Mouse (Mus musculus): ENCODE data around the gene Cct3. TPM values are rescaled to one million over a fixed set of nuclear protein-coding genes. Genes with fewer than 3 reads are reported as not detected.

The Cct3 gene
- polyA plus RNA-seq, 1 experiment from 2014 or later, result 495 TPM

Other genes starting within 250 kb of the Cct3 start
- gene Naxe, start 238.6 kb upstream of the Cct3 start, polyA plus RNA-seq (2014; fragmentation: Nextera tagmentation; extraction: Ambion mirVana), result 182 and 196 TPM in 2 replicates
- gene Ttc24, start 218.8 kb upstream of the Cct3 start, polyA plus RNA-seq (2014; fragmentation: Nextera tagmentation; extraction: Ambion mirVana), result not detected in 2 replicates
- 19.8 and 21.0 TPM in 2 replicates for gene Iqgap3, start 215.1 kb upstream of the Cct3 start, polyA plus RNA-seq (2014; fragmentation: Nextera tagmentation; extraction: Ambion mirVana)
- gene Mef2d, start 154.7 kb upstream of the Cct3 start, polyA plus RNA-seq (2014; fragmentation: Nextera tagmentation; extraction: Ambion mirVana), result 19.5 and 20.1 TPM in 2 replicates
- gene Rhbg, start 42.4 kb upstream of the Cct3 start, polyA plus RNA-seq (2014; fragmentation: Nextera tagmentation; extraction: Ambion mirVana), result 3.2 and 4.2 TPM in 2 replicates
- 0.33 and 0.64 TPM in 2 replicates for gene Gm38392, start 9.9 kb upstream of the Cct3 start, polyA plus RNA-seq (2014; fragmentation: Nextera tagmentation; extraction: Ambion mirVana)
- 12.9 and 13.8 TPM in 2 replicates for gene Tsacc, start 117 bp upstream of the Cct3 start, polyA plus RNA-seq (2014; fragmentation: Nextera tagmentation; extraction: Ambion mirVana)
- gene Glmp, start 27.9 kb downstream of the Cct3 start, polyA plus RNA-seq (2014; fragmentation: Nextera tagmentation; extraction: Ambion mirVana), result 121 and 132 TPM in 2 replicates
- 20.5 and 23.1 TPM in 2 replicates for gene Tmem79, start 39.0 kb downstream of the Cct3 start, polyA plus RNA-seq (2014; fragmentation: Nextera tagmentation; extraction: Ambion mirVana)
- gene Smg5, start 39.1 kb downstream of the Cct3 start, polyA plus RNA-seq (2014; fragmentation: Nextera tagmentation; extraction: Ambion mirVana), result 38.9 and 39.4 TPM in 2 replicates
- 10.8 and 11.2 TPM in 2 replicates for gene Paqr6, start 67.5 kb downstream of the Cct3 start, polyA plus RNA-seq (2014; fragmentation: Nextera tagmentation; extraction: Ambion mirVana)
- gene Bglap3, start 75.6 kb downstream of the Cct3 start, polyA plus RNA-seq (2014; fragmentation: Nextera tagmentation; extraction: Ambion mirVana), result 0.45 TPM in 1 of 2 replicates, not detected in the other
- gene Bglap2, start 81.6 kb downstream of the Cct3 start, polyA plus RNA-seq (2014; fragmentation: Nextera tagmentation; extraction: Ambion mirVana), result not detected in 2 replicates
- not detected in 2 replicates for gene Bglap, start 87.3 kb downstream of the Cct3 start, polyA plus RNA-seq (2014; fragmentation: Nextera tagmentation; extraction: Ambion mirVana)
- 136 and 143 TPM in 2 replicates for gene Pmf1, start 113.2 kb downstream of the Cct3 start, polyA plus RNA-seq (2014; fragmentation: Nextera tagmentation; extraction: Ambion mirVana)
- gene Slc25a44, start 128.0 kb downstream of the Cct3 start, polyA plus RNA-seq (2014; fragmentation: Nextera tagmentation; extraction: Ambion mirVana), result 18.2 and 18.4 TPM in 2 replicates
- 8.9 and 11.8 TPM in 2 replicates for gene Sema4a, start 164.1 kb downstream of the Cct3 start, polyA plus RNA-seq (2014; fragmentation: Nextera tagmentation; extraction: Ambion mirVana)
- gene Lmna, start 212.8 kb downstream of the Cct3 start, polyA plus RNA-seq (2014; fragmentation: Nextera tagmentation; extraction: Ambion mirVana), result 128 and 148 TPM in 2 replicates
- 25.2 and 26.3 TPM in 2 replicates for gene Mex3a, start 235.3 kb downstream of the Cct3 start, polyA plus RNA-seq (2014; fragmentation: Nextera tagmentation; extraction: Ambion mirVana)

All from stomach, embryonic 14.5 days (tissue).